Mouse (Mus musculus) adipocyte (in vitro differentiated cells): ENCODE measurements around the gene Gm12216.
"Not testable (repeated sequence)": the region's sequence is repeated elsewhere in the genome, so short reads cannot be mapped to it uniquely, and the experiment has no call there.

ENCODE experiments used
- DNase-seq: peaks from one replicate; pipeline ENCODE4 v3.0.0-alpha.2; 2016; ENCODE audit warnings: low spot score

The Gm12216 gene

GRCm38 (mm10) chr11:53873909-53874704 is 15.1 kb upstream of the Gm12216 start:
- peak; percentile 83 for DNase-seq

GRCm38 (mm10) chr11:53871786-53872507 is 12.9 kb upstream of the Gm12216 start:
- peak; percentile 75 for DNase-seq

- DNase-seq = no peak
These were observed 10.1 kb upstream of the Gm12216 start for GRCm38 (mm10) chr11:53869172-53869571.

GRCm38 (mm10) chr11:53868323-53868722 is 9.3 kb upstream of the Gm12216 start:
- not testable (repeated sequence) for DNase-seq

- not testable (repeated sequence) for DNase-seq
These were observed 5.8 kb upstream of the Gm12216 start for GRCm38 (mm10) chr11:53864724-53865310.

GRCm38 (mm10) chr11:53860944-53861343 is 1.9 kb upstream of the Gm12216 start:
- not testable (repeated sequence) for DNase-seq

- DNase-seq = no peak
These were observed 847 bp downstream of the Gm12216 start for GRCm38 (mm10) chr11:53858058-53858760.

- no peak for DNase-seq
These were observed 5.4 kb downstream of the Gm12216 start for GRCm38 (mm10) chr11:53853665-53854064.

GRCm38 (mm10) chr11:53851795-53852194 is 7.3 kb downstream of the Gm12216 start:
- DNase-seq = no peak

- peak; percentile 91 for DNase-seq
These were observed 9.3 kb downstream of the Gm12216 start for GRCm38 (mm10) chr11:53849588-53850320.

- no peak for DNase-seq
These were observed 13.4 kb downstream of the Gm12216 start for GRCm38 (mm10) chr11:53845680-53846079.

GRCm38 (mm10) chr11:53843106-53843505 is 15.9 kb downstream of the Gm12216 start:
- no peak for DNase-seq

- no peak for DNase-seq
These were observed 16.9 kb downstream of the Gm12216 start for GRCm38 (mm10) chr11:53842161-53842581.

GRCm38 (mm10) chr11:53841514-53841913 is 17.5 kb downstream of the Gm12216 start:
- no peak for DNase-seq

- DNase-seq = peak; percentile 54
These were observed 19.1 kb downstream of the Gm12216 start for GRCm38 (mm10) chr11:53839663-53840642.

- DNase-seq = no peak
These were observed 19.9 kb downstream of the Gm12216 start for GRCm38 (mm10) chr11:53839147-53839546.

GRCm38 (mm10) chr11:53837731-53838130 is 21.3 kb downstream of the Gm12216 start:
- DNase-seq = no peak

GRCm38 (mm10) chr11:53835379-53836010 is 23.6 kb downstream of the Gm12216 start:
- DNase-seq = no peak

- DNase-seq = no peak
These were observed 33.6 kb downstream of the Gm12216 start for GRCm38 (mm10) chr11:53825409-53825808.

- no peak for DNase-seq
These were observed 37.1 kb downstream of the Gm12216 start for GRCm38 (mm10) chr11:53821945-53822338.
